Mouse (Mus musculus) kidney, embryonic 16.5 days (tissue): ENCODE data around the gene Olfr93. TPM values are rescaled to one million over a fixed set of nuclear protein-coding genes. Genes with fewer than 3 reads are reported as not detected.
"Not testable (repeated sequence)": the region's sequence is repeated elsewhere in the genome, so short reads cannot be mapped to it uniquely, and the experiment has no call there.

Experiments
- ATAC-seq: fragments of 200-750 bp; cut with Nextera tagmentation; 2 replicates; pipeline ENCODE4 v1.8.0; 2017; ENCODE audit warnings: moderate TSS enrichment; ENCODE audit not compliant: low FRiP score, low TSS enrichment
- H3K27ac ChIP-seq: fragments of 300-500 bp; sonication (generic); 2 replicates; pipeline ENCODE4 v1.5.1; 2014; ENCODE audit warnings: low read length
- H3K27me3 ChIP-seq: fragments of 300-500 bp; sonication (generic); 2 replicates; pipeline ENCODE4 v1.6.1; 2014; ENCODE audit warnings: low read length, control low read depth, mixed read lengths; ENCODE audit not compliant: insufficient read depth
- H3K36me3 ChIP-seq: fragments of 300-500 bp; sonication (generic); 2 replicates; pipeline ENCODE4 v1.6.1; 2014; ENCODE audit warnings: low read length, control low read depth, mixed read lengths; ENCODE audit not compliant: insufficient read depth
- H3K4me1 ChIP-seq: fragments of 300-500 bp; sonication (generic); 2 replicates; pipeline ENCODE4 v1.6.1; 2014; ENCODE audit warnings: low read length, control low read depth, mixed read lengths; ENCODE audit not compliant: insufficient read depth
- H3K4me2 ChIP-seq: fragments of 300-500 bp; sonication (generic); replicated peaks from 2 replicates; pipeline ENCODE4 v1.6.1; 2014; ENCODE audit warnings: low read depth, low read length
- H3K4me3 ChIP-seq: fragments of 300-500 bp; sonication (generic); 2 replicates; pipeline ENCODE4 v1.5.1; 2014; ENCODE audit warnings: mild to moderate bottlenecking, low read length
- H3K9ac ChIP-seq: fragments of 300-500 bp; sonication (generic); replicated peaks from 2 replicates; pipeline ENCODE4 v1.6.1; 2014; ENCODE audit warnings: low read length
- H3K9me3 ChIP-seq: fragments of 300-500 bp; sonication (generic); 2 replicates; pipeline ENCODE4 v1.6.1; 2016; ENCODE audit warnings: low read length, control low read depth
- WGBS: fragments of 180-500 bp; shearing (Covaris S2); extraction: QIAGEN DNeasy Blood & Tissue Kit; methylation state at CpG from one replicate; pipeline ENCODE4 v1.1.7; 2014; 5-methylcytosine and 5-hydroxymethylcytosine counted together
- polyA plus RNA-seq: library from polyadenylated mRNA; unstranded; fragments of >200 nt; fragmentation: Nextera tagmentation; extraction: Ambion mirVana; gene quantifications from 2 replicates; pipeline ENCODE4 v1.2.1, GENCODE M21; 2015

Gene Olfr93
- polyA plus RNA-seq, 1 experiment from 2014 or later, result not detected

DNA sequence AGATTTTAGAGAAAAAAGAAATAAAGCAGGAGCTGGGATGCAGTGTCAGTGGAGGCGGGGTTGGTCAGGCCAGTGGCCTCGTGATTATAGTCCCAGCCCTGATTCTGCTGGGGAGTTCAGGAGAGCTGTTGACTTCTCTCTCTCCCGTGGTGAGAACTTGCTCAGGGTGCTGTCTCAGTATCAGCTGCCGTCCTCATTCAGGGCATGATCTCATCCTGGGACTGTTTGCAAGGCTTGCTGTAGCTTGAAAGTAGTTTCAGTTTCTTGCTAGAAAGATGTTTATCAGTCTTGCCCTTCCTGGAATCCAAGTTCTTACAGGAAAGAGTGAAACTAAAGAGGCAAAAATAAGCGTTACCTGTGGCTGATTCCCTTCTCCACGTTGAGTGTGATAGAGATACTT lies 24.2 kb upstream of the Olfr93 start:
- no peaks in the 10 kb centered on the region for H3K4me1 ChIP-seq
- no peak for ATAC-seq
- no peaks in the 10 kb centered on the region for H3K9me3 ChIP-seq
- H3K4me3 ChIP-seq, result no peak overlapping the region
- 37% methylated on average over 6 of the region's 6 CpGs for WGBS
- no peak overlapping the region for H3K9ac ChIP-seq
- H3K27ac ChIP-seq, result no peak overlapping the region
- H3K36me3 ChIP-seq, result no peaks in the 10 kb centered on the region
- no peak overlapping the region for H3K4me2 ChIP-seq
- H3K27me3 ChIP-seq, result no peaks in the 10 kb centered on the region

GRCm38 (mm10) chr17:37131366-37131765 lies 29.9 kb downstream of the Olfr93 start:
- not testable (repeated sequence) for ATAC-seq, H3K9ac ChIP-seq, H3K4me1 ChIP-seq, H3K27me3 ChIP-seq, H3K4me2 ChIP-seq, H3K9me3 ChIP-seq, H3K27ac ChIP-seq, H3K36me3 ChIP-seq, H3K4me3 ChIP-seq
- 80% methylated on average over 4 of the region's 4 CpGs for WGBS

DNA sequence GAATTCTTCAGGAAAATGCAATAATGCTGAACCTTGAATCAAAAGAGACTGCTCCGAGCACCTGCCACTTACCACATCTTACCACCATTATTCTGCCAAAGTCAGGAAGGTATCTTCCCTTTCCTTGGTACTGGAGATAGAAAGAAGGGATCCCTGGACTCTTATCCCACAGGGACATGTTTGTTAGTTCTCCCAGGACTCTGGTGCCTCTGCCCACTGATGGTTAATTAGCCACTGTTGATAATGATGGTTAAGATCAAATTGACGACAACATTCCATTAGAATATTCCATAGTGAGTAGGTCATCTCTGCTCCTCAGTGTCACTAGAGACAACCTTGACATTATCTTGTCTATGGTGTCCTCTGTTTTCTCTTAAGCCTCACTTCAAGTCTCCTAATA lies 41.3 kb downstream of the Olfr93 start, which contains the start of gene Olfr92:
Gene Olfr92 (minus strand): TSS at position 101 of the 400 bp plus-strand sequence.
- no peak for ATAC-seq
- no peaks in the 10 kb centered on the region for H3K36me3 ChIP-seq
- 91% methylated on average over 2 of the region's 2 CpGs for WGBS

DNA sequence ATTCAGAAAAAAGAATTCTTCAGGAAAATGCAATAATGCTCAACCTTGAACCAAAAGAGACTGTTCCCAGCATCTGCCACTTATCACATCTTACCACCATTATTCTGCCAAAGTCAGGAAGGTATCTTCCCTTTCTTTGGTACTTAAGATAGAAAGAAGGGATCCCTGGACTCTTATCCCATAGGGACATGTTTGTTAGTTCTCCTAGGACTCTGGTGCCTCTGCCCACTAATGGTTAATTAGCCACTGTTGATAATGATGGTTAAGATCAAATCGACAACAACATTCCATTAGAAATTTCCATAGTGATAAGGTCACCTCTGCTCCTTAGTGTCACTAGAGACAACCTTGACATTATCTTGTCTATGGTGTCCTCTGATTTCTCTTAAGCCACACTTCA lies 63.1 kb downstream of the Olfr93 start, which contains the start of gene Olfr91:
Gene Olfr91 (minus strand): TSS at position 101 of the 400 bp plus-strand sequence.
- ATAC-seq, result no peak
- H3K4me2 ChIP-seq, result no peak within 1 kb of the TSS

More for the DNA sequence above, 41.3 kb downstream of the Olfr93 start, which contains the start of gene Olfr92:
- H3K9ac ChIP-seq, result no peak within 1 kb of the TSS
- H3K9me3 ChIP-seq, result no peaks in the 10 kb centered on the region
- H3K4me3 ChIP-seq, result no peak within 1 kb of the TSS
- H3K4me2 ChIP-seq, result no peak within 1 kb of the TSS
- no peaks in the 10 kb centered on the region for H3K27me3 ChIP-seq
- H3K4me1 ChIP-seq, result no peaks in the 10 kb centered on the region
- H3K27ac ChIP-seq, result no peak within 1 kb of the TSS

DNA sequence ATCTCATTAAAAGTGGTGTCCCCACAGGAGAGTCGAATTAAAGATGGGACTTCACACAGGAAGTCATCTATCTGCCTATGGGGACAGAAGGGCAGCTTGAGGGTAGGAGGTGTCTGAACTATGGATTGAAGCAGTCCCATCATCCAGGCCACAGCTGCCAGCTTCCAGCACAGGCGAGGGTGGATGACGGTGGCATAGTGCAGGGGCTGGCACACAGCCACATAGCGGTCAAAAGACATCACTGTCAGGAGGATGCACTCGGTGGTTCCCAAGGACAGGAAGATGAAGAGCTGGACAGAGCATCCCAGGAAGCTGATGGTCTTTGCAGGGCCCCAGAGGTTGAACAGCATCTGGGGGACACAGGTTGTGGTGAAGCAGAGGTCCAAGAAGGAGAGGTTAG lies 68.0 kb downstream of the Olfr93 start:
- Histone ChIP-seq H3K4me3 (no peak overlapping the region), H3K4me1 (no peaks in the 10 kb centered on the region), H3K27me3 (no peaks in the 10 kb centered on the region), H3K36me3 (no peaks in the 10 kb centered on the region), H3K9ac (no peak overlapping the region), H3K9me3 (no peaks in the 10 kb centered on the region), H3K4me2 (no peak overlapping the region), H3K27ac (no peak overlapping the region)
- WGBS, result 68% methylated on average over 5 of the region's 5 CpGs
- no peak for ATAC-seq

More for the DNA sequence above, 63.1 kb downstream of the Olfr93 start, which contains the start of gene Olfr91:
- Histone ChIP-seq H3K4me3 (no peak within 1 kb of the TSS), H3K27ac (no peak within 1 kb of the TSS), H3K27me3 (no peaks in the 10 kb centered on the region), H3K9me3 (no peaks in the 10 kb centered on the region), H3K9ac (no peak within 1 kb of the TSS), H3K36me3 (no peaks in the 10 kb centered on the region), H3K4me1 (no peaks in the 10 kb centered on the region)
- 87% methylated on average over 1 of the region's 1 CpGs for WGBS

- H3K4me3 ChIP-seq, result no peak overlapping the region
- 69% methylated on average over 1 of the region's 1 CpGs for WGBS
- ATAC-seq, result no peak
- H3K27ac ChIP-seq, result no peak overlapping the region
- H3K27me3 ChIP-seq, result no peaks in the 10 kb centered on the region
- H3K9me3 ChIP-seq, result no peaks in the 10 kb centered on the region
- H3K36me3 ChIP-seq, result no peaks in the 10 kb centered on the region
- no peak overlapping the region for H3K9ac ChIP-seq
- H3K4me1 ChIP-seq, result no peaks in the 10 kb centered on the region
- H3K4me2 ChIP-seq, result no peak overlapping the region
Observed at GRCm38 (mm10) chr17:37092198-37092597, 69.1 kb downstream of the Olfr93 start.

Other genes starting within 250 kb of the Olfr93 start
- gene Rnf39, start 218.6 kb downstream of the Olfr93 start, polyA plus RNA-seq, result 0.22 and 0.27 TPM in 2 replicates
- gene Ppp1r11, start 209.8 kb downstream of the Olfr93 start, polyA plus RNA-seq, result 111 and 116 TPM in 2 replicates
- gene Znrd1, start 202.9 kb downstream of the Olfr93 start, polyA plus RNA-seq, result 90.7 and 94.7 TPM in 2 replicates
- 6.7 and 6.8 TPM in 2 replicates for gene Znrd1as, start 202.9 kb downstream of the Olfr93 start, polyA plus RNA-seq
- gene 2410137M14Rik, start 180.3 kb downstream of the Olfr93 start, polyA plus RNA-seq, result not detected in 2 replicates
- gene H2-M5, start 172.0 kb downstream of the Olfr93 start, polyA plus RNA-seq, result 0.44 and 0.57 TPM in 2 replicates
- 64.5 and 66.7 TPM in 2 replicates for gene Zfp57, start 160.3 kb downstream of the Olfr93 start, polyA plus RNA-seq
- gene Mog, start 138.1 kb downstream of the Olfr93 start, polyA plus RNA-seq, result 0.09 and 0.13 TPM in 2 replicates
- gene Gabbr1, start 115.5 kb downstream of the Olfr93 start, polyA plus RNA-seq, result 5.6 and 7.7 TPM in 2 replicates
- not detected in 2 replicates for gene Olfr90, start 73.0 kb downstream of the Olfr93 start, polyA plus RNA-seq
- gene Olfr91, start 63.2 kb downstream of the Olfr93 start, polyA plus RNA-seq, result not detected in 2 replicates
- gene Olfr92, start 41.4 kb downstream of the Olfr93 start, polyA plus RNA-seq, result not detected in 2 replicates
- gene Ubd, start 32.4 kb upstream of the Olfr93 start, polyA plus RNA-seq, result not detected in 2 replicates
- not detected in 2 replicates for gene Olfr94, start 39.5 kb upstream of the Olfr93 start, polyA plus RNA-seq
- gene Olfr95, start 51.6 kb upstream of the Olfr93 start, polyA plus RNA-seq, result not detected in 2 replicates
- gene Olfr96, start 58.7 kb upstream of the Olfr93 start, polyA plus RNA-seq, result not detected in 2 replicates
- not detected in 2 replicates for gene Olfr97, start 75.8 kb upstream of the Olfr93 start, polyA plus RNA-seq
- gene Olfr98, start 102.3 kb upstream of the Olfr93 start, polyA plus RNA-seq, result not detected in 2 replicates
- gene H2-M3, start 108.7 kb upstream of the Olfr93 start, polyA plus RNA-seq, result 1.5 TPM in 2 replicates
- gene Olfr99, start 122.0 kb upstream of the Olfr93 start, polyA plus RNA-seq, result not detected in 2 replicates
- not detected in 2 replicates for gene Olfr101, start 142.8 kb upstream of the Olfr93 start, polyA plus RNA-seq
- not detected in 2 replicates for gene Olfr102, start 155.6 kb upstream of the Olfr93 start, polyA plus RNA-seq
- not detected in 2 replicates for gene Olfr103, start 178.2 kb upstream of the Olfr93 start, polyA plus RNA-seq
- gene Olfr104-ps, start 198.1 kb upstream of the Olfr93 start, polyA plus RNA-seq, result not detected in 2 replicates
- gene Olfr105-ps, start 217.5 kb upstream of the Olfr93 start, polyA plus RNA-seq, result not detected in 2 replicates
- gene Olfr106-ps, start 228.9 kb upstream of the Olfr93 start, polyA plus RNA-seq, result not detected in 2 replicates
- not detected in 2 replicates for gene Olfr107, start 237.7 kb upstream of the Olfr93 start, polyA plus RNA-seq